ENCODE assay signal across 8 mouse cellular contexts in the genomic region with DNA sequence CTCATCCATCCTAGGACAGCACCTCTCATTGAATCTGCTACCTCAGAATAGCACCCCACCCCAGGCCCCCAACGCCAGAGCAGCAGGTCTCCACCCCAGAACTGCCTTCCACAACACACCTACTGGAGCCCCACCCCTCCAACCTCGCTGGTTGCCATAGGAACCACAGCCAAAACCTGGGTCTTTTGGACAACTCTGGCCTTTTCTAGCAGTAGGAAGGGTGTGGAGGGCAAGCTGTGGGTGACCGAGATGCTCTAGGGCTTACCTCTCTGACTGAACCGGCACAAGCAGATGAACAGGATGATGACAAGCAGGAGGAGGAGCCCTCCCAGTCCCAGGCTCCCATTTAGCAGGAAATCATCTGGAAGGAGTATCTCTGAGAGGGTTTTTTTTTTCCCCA. TPM values are rescaled to one million over a fixed set of nuclear protein-coding genes. Genes with fewer than 3 reads are reported as not detected.
A peak's percentile ranks its signal among the peaks of the same experiment; 100 is the strongest.
DNase-seq lines count a peak whose midpoint lies in the region; ATAC-seq and TF ChIP-seq lines count a peak whose summit lies in the region.

No protein-coding gene starts in this region.

- H3K4me1 ChIP-seq in kidney, postnatal 0 days (replicated peaks; ENCODE audit: insufficient read depth, low read length) = no peaks in the 10 kb centered on the region
- H3K4me1 ChIP-seq in embryonic facial prominence, embryonic 12.5 days = peaks cover 7% of the 10 kb centered on the region

- peak; percentile 46 for DNase-seq in kidney, postnatal 0 days (ENCODE audit: low spot score)
- no peak for DNase-seq in kidney, postnatal 36 days
- DNase-seq in spleen, postnatal 36 days (ENCODE audit: low spot score in 2 of 2) = peak; percentile 84 to 86
- DNase-seq in cerebellum, adult 8-10 months = no peak
- no peak for DNase-seq in gastrocnemius, adult 8-10 months (ENCODE audit: low spot score in 2 of 2)

- H3K36me3 ChIP-seq in kidney, postnatal 0 days (ENCODE audit: insufficient read depth, low read length) = no peaks in the 10 kb centered on the region
- H3K36me3 ChIP-seq in embryonic facial prominence, embryonic 12.5 days = no peaks in the 10 kb centered on the region

- 0 out of 2 replicates have a peak overlapping the region, but pooled peaks have one; percentile 51 for H3K9ac ChIP-seq in kidney, postnatal 0 days (ENCODE audit: low read depth, low read length)
- no peak overlapping the region for H3K9ac ChIP-seq in embryonic facial prominence, embryonic 12.5 days

- H3K4me2 ChIP-seq in kidney, postnatal 0 days (ENCODE audit: low read length) = peak overlapping the region; percentile 59
- peak overlapping the region; percentile 55 for H3K4me2 ChIP-seq in embryonic facial prominence, embryonic 12.5 days (replicated peaks)

- TF ChIP-seq CTCF in kidney, postnatal 0 days (IDR thresholded peaks at IDR 0.05; ENCODE audit: low read depth) = no peak

- 1% methylated on average over 4 of the region's 4 CpGs for WGBS in kidney, postnatal 0 days
- 2% methylated on average over 4 of the region's 4 CpGs for WGBS in embryonic facial prominence, embryonic 12.5 days

- H3K27ac ChIP-seq in kidney, postnatal 0 days = peak overlapping the region; percentile 72
- H3K27ac ChIP-seq in embryonic facial prominence, embryonic 12.5 days = peak overlapping the region; percentile 77

- peak overlapping the region; percentile 44 for H3K4me3 ChIP-seq in kidney, postnatal 0 days (replicated peaks; ENCODE audit: low read depth, low read length)
- H3K4me3 ChIP-seq in embryonic facial prominence, embryonic 12.5 days = peak overlapping the region; percentile 37

- ATAC-seq in kidney, postnatal 0 days (replicated peaks; ENCODE audit: low FRiP score, low read depth) = peak; percentile 59; the same call in 1 of the 2 replicates
- no peak for ATAC-seq in embryonic facial prominence, embryonic 12.5 days (ENCODE audit: insufficient number of reproducible peaks, insufficient read depth, low FRiP score, low TSS enrichment)
- peak; percentile 30 for ATAC-seq in inflammation-experienced regulatory T-cells, adult 6 months
- ATAC-seq in megakaryocyte, adult 5-6 weeks (ENCODE audit: poor library complexity, severe bottlenecking) = peak; percentile 67

- no peaks in the 10 kb centered on the region for H3K27me3 ChIP-seq in kidney, postnatal 0 days (ENCODE audit: insufficient read depth, low read length)
- H3K27me3 ChIP-seq in embryonic facial prominence, embryonic 12.5 days = no peaks in the 10 kb centered on the region

- H3K9me3 ChIP-seq in kidney, postnatal 0 days (replicated peaks; ENCODE audit: low read length) = no peaks in the 10 kb centered on the region
- H3K9me3 ChIP-seq in embryonic facial prominence, embryonic 12.5 days = no peaks in the 10 kb centered on the region

RNA-seq across cellular contexts. Expression of gene Lst1, which starts 1.6 kb away (rescaled TPM):
- polyA plus RNA-seq in kidney, postnatal 0 days (2015; fragmentation: Nextera tagmentation; extraction: Ambion mirVana) = 11.4 and 15.0 TPM in 2 replicates
- 5.9 and 7.7 TPM in 2 replicates for polyA plus RNA-seq in embryonic facial prominence, embryonic 12.5 days (2016; fragmentation: Nextera tagmentation; extraction: Ambion mirVana)
- polyA plus RNA-seq in inflammation-experienced regulatory T-cells, adult 6 months (2017; shearing (Covaris generic)) = 10 to 100 TPM in 1 of 3 experiments, 1 to 10 TPM in 2; 6.4 to 11.2 (median 8.8) TPM
- total RNA-seq in megakaryocyte, adult 5-6 weeks (2015) = 425 and 434 TPM in 2 replicates
- total RNA-seq in megakaryocyte, adult 5-6 weeks (2017) = 495 and 596 TPM in 2 replicates
- under 1 TPM in 2 of 4 experiments, not detected in 2; 0.73 to 0.92 TPM for total RNA-seq in gastrocnemius, adult 8-10 months (2022)

RNA-seq across cellular contexts. Expression of gene Ltb, which starts 7.6 kb away (rescaled TPM):
- 0.98 and 1.0 TPM in 2 replicates for polyA plus RNA-seq in kidney, postnatal 0 days (2015; fragmentation: Nextera tagmentation; extraction: Ambion mirVana)
- 0.95 and 0.98 TPM in 2 replicates for polyA plus RNA-seq in embryonic facial prominence, embryonic 12.5 days (2016; fragmentation: Nextera tagmentation; extraction: Ambion mirVana)
- polyA plus RNA-seq in inflammation-experienced regulatory T-cells, adult 6 months (2017; shearing (Covaris generic)) = 100 to 1,000 TPM; 112 to 242 (median 186) TPM
- 11.7 and 13.3 TPM in 2 replicates for total RNA-seq in megakaryocyte, adult 5-6 weeks (2015)
- 7.3 and 11.2 TPM in 2 replicates for total RNA-seq in megakaryocyte, adult 5-6 weeks (2017)
- total RNA-seq in gastrocnemius, adult 8-10 months (2022) = not detected

RNA-seq across cellular contexts. Expression of gene Aif1, which starts 10.8 kb away (rescaled TPM):
- 13.1 and 14.8 TPM in 2 replicates for polyA plus RNA-seq in kidney, postnatal 0 days (2015; fragmentation: Nextera tagmentation; extraction: Ambion mirVana)
- polyA plus RNA-seq in embryonic facial prominence, embryonic 12.5 days (2016; fragmentation: Nextera tagmentation; extraction: Ambion mirVana) = 7.0 and 7.3 TPM in 2 replicates
- polyA plus RNA-seq in inflammation-experienced regulatory T-cells, adult 6 months (2017; shearing (Covaris generic)) = 1 to 10 TPM in 2 of 3 experiments, under 1 TPM in 1; 0.79 to 5.4 (median 2.1) TPM
- total RNA-seq in megakaryocyte, adult 5-6 weeks (2015) = 78.7 and 81.4 TPM in 2 replicates
- total RNA-seq in megakaryocyte, adult 5-6 weeks (2017) = 103 and 120 TPM in 2 replicates
- total RNA-seq in gastrocnemius, adult 8-10 months (2022) = under 1 TPM in 2 of 4 experiments, not detected in 2; 0.52 to 0.72 TPM

RNA-seq across cellular contexts. Expression of gene Tnf, which starts 15.1 kb away (rescaled TPM):
- 0.19 and 0.25 TPM in 2 replicates for polyA plus RNA-seq in kidney, postnatal 0 days (2015; fragmentation: Nextera tagmentation; extraction: Ambion mirVana)
- polyA plus RNA-seq in embryonic facial prominence, embryonic 12.5 days (2016; fragmentation: Nextera tagmentation; extraction: Ambion mirVana) = 0.15 and 0.25 TPM in 2 replicates
- 10 to 100 TPM; 20.9 to 28.8 (median 24.9) TPM for polyA plus RNA-seq in inflammation-experienced regulatory T-cells, adult 6 months (2017; shearing (Covaris generic))
- 33.1 and 34.6 TPM in 2 replicates for total RNA-seq in megakaryocyte, adult 5-6 weeks (2015)
- 28.2 and 30.0 TPM in 2 replicates for total RNA-seq in megakaryocyte, adult 5-6 weeks (2017)
- total RNA-seq in gastrocnemius, adult 8-10 months (2022) = under 1 TPM in 1 of 4 experiments, not detected in 3; 0.31 TPM

RNA-seq across cellular contexts. Expression of gene Lta, which starts 18.5 kb away (rescaled TPM):
- 0.15 TPM in 1 of 2 replicates, not detected in the other for polyA plus RNA-seq in kidney, postnatal 0 days (2015; fragmentation: Nextera tagmentation; extraction: Ambion mirVana)
- polyA plus RNA-seq in embryonic facial prominence, embryonic 12.5 days (2016; fragmentation: Nextera tagmentation; extraction: Ambion mirVana) = 0.22 and 0.27 TPM in 2 replicates
- 100 to 1,000 TPM in 1 of 3 experiments, 10 to 100 TPM in 2; 34.4 to 113 (median 95.2) TPM for polyA plus RNA-seq in inflammation-experienced regulatory T-cells, adult 6 months (2017; shearing (Covaris generic))
- 0.11 TPM in 1 of 2 replicates, not detected in the other for total RNA-seq in megakaryocyte, adult 5-6 weeks (2015)
- 0.24 TPM in 1 of 2 replicates, not detected in the other for total RNA-seq in megakaryocyte, adult 5-6 weeks (2017)
- under 1 TPM; 0.53 to 0.76 (median 0.65) TPM for total RNA-seq in gastrocnemius, adult 8-10 months (2022)

Comparison
In these comparisons a context has a peak if more than half of its experiments do, and no peak if none do; other contexts are left out.
1. DNase-seq: peak in kidney, postnatal 0 days (single experiment) and spleen, postnatal 36 days (2 of 2); none in kidney, postnatal 36 days (0 of 2), cerebellum, adult 8-10 months (single experiment) and gastrocnemius, adult 8-10 months (0 of 2).
2. RNA of gene Ltb, which starts 7.6 kb away (polyA plus RNA-seq): 112 to 242 TPM in inflammation-experienced regulatory T-cells, adult 6 months; 0.98 to 1.0 TPM in kidney, postnatal 0 days and 0.95 to 0.98 TPM in embryonic facial prominence, embryonic 12.5 days; every median in the first group is over 10 times any median in the second.